Mouse (Mus musculus): ENCODE measurements around the gene Bst2. TPM values are rescaled to one million over a fixed set of nuclear protein-coding genes. Genes with fewer than 3 reads are reported as not detected.

Bst2 gene
- polyA plus RNA-seq (2016; fragmentation: Nextera tagmentation; extraction: Ambion mirVana): 5.8 and 7.2 TPM in 2 replicates

DNA sequence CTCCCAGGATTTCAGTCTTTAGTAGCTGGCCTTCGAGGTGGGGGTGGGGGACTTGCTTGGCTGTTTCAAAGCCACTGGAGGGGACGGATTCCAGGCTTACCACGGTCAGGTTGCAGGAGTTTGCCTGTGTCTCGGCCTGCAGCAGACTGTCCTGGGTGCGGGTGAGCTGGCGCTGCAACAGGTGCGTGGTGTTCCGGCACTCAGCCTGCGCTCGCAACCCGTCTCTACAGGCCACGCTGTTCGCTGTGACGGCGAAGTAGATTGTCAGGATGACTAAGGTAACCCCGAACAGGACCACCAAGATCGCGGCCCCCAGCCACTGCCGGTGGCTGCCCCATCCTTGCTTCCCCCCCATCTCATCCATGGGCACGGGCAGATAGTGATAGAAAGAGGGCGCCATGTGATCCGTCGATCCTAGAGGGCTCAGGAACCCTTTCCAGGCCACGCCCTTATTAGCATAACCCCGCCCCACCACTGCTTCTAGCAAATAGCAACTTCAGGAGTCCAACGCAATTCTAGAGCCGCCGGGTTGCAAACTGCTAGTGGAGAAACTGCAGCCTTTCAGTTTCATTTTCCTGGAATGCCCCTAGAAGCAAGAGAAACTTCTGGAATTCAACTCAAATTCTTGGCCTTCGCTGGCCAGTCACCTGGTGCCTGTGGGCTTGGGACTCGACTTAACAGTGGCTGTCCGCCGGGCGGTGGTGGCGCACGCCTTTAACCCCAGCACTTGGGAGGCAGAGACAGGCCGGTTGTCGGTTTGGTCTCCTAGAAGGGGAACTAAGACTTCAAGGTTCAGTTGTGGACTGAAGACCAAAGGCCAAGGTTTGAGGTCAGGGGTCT lies at the start of gene Bst2:
Bst2 (minus strand) TSS at position 429 of the 840 bp plus-strand sequence.
- WGBS: 4% methylated on average over 37 of the region's 37 CpGs
- H3K27ac ChIP-seq (replicated peaks): peak within 1 kb of the TSS; percentile 77
- peak; percentile 84 for DNase-seq (ENCODE audit: low spot score)

DNA sequence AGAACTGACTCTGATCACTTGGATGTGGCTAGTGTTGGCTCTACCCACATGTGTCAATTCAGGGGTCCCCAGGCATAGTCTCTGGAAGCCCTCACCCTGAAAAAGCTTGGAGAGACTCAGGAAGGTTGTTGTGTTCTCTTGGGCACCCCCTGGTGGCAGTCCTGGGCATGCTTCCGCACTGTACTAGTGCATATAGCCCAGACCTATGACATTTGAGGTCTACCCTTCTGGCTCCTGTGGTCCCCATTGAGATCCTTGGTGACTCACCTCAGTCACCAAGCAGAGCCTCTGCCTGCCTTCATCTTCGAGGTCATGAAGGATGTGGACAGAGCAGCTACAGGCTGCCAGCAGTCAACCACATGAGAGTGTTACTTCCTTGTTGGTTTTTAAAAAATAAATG lies 49.6 kb upstream of the Bst2 start:
- Histone ChIP-seq H3K4me1 (peaks cover 9% of the 10 kb centered on the region), H3K27ac (replicated peaks) (no peak overlapping the region), H3K4me3 (no peak overlapping the region), H3K36me3 (replicated peaks) (peaks cover 31% of the 10 kb centered on the region), H3K9me3 (no peaks in the 10 kb centered on the region), H3K27me3 (replicated peaks; ENCODE audit: low read depth, poor library complexity, severe bottlenecking) (peaks cover 16% of the 10 kb centered on the region)
- peak; percentile 62 for DNase-seq (ENCODE audit: low spot score)
- 80% methylated on average over 2 of the region's 2 CpGs for WGBS

More for the DNA sequence above, at the start of gene Bst2:
- Histone ChIP-seq H3K36me3 (replicated peaks) (no peaks in the 10 kb centered on the region), H3K27me3 (replicated peaks; ENCODE audit: low read depth, poor library complexity, severe bottlenecking) (peaks cover 53% of the 10 kb centered on the region), H3K4me1 (peaks cover 22% of the 10 kb centered on the region), H3K4me3 (peak within 1 kb of the TSS; percentile 58), H3K9me3 (no peaks in the 10 kb centered on the region)

DNA sequence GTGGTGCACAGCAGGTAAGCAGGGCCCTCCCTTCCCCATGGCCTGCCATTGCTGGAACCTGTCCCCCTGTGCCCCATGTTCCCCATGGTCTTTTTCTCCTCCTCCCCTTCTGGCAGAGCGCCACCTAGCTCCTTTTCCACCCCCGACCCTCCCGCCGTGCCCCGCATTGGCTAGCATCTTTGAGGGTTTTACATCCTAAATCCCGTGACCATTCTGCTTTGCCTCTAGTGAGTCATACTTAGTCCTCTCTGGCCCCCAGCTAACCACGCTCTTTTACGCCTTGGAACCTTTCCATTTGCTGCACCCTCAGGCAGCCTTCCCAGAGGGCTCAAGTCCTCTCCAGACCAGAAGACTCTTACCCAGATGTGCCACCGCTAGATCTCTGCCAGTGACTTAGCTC lies 42.9 kb upstream of the Bst2 start:
- WGBS: 34% methylated on average over 9 of the region's 9 CpGs

DNA sequence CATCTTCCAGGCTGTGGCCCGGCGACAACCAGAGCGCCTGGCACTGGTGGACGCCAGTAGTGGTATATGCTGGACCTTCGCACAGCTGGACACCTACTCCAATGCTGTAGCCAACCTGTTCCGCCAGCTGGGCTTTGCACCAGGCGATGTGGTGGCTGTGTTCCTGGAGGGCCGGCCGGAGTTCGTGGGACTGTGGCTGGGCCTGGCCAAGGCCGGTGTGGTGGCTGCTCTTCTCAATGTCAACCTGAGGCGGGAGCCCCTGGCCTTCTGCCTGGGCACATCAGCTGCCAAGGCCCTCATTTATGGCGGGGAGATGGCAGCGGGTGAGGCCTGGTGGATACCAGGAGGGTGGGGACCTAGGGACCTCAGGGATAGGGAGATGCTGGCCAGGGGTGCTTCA lies 42.2 kb upstream of the Bst2 start:
- WGBS: 89% methylated on average over 14 of the region's 14 CpGs
- DNase-seq (ENCODE audit: low spot score): no peak
- Histone ChIP-seq H3K4me3 (no peak overlapping the region), H3K27ac (replicated peaks) (no peak overlapping the region), H3K9me3 (no peaks in the 10 kb centered on the region), H3K4me1 (no peaks in the 10 kb centered on the region), H3K27me3 (replicated peaks; ENCODE audit: low read depth, poor library complexity, severe bottlenecking) (peaks cover 33% of the 10 kb centered on the region), H3K36me3 (replicated peaks) (peaks cover 25% of the 10 kb centered on the region)

More for the DNA sequence above, 42.9 kb upstream of the Bst2 start:
- no peak overlapping the region for H3K27ac ChIP-seq (replicated peaks)
- H3K36me3 ChIP-seq (replicated peaks): peaks cover 33% of the 10 kb centered on the region
- no peak overlapping the region for H3K4me3 ChIP-seq
- DNase-seq (ENCODE audit: low spot score): no peak
- H3K27me3 ChIP-seq (replicated peaks; ENCODE audit: low read depth, poor library complexity, severe bottlenecking): peaks cover 33% of the 10 kb centered on the region
- no peaks in the 10 kb centered on the region for H3K9me3 ChIP-seq
- no peaks in the 10 kb centered on the region for H3K4me1 ChIP-seq

DNA sequence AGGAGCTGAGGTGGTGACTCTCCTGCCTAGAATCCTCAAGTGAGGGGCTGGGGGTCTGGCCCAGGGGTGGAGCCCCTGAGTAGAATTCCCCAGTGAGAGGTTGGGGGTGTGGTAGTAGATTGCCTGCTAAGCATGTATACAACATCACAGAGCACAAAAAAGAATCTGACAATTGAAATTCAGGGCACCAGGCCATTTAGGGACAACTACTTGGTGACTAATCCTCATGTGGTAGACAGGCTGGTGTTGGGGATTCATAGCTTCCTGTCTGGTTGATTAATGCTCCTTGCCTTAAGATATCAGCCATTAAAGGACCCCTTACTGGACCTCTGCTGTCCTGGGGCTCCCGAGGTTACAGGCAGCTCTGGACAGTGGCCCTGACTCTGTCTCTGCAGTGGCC lies 41.8 kb upstream of the Bst2 start:
- Histone ChIP-seq H3K9me3 (no peaks in the 10 kb centered on the region), H3K27me3 (replicated peaks; ENCODE audit: low read depth, poor library complexity, severe bottlenecking) (peaks cover 33% of the 10 kb centered on the region), H3K36me3 (replicated peaks) (peaks cover 21% of the 10 kb centered on the region), H3K27ac (replicated peaks) (no peak overlapping the region), H3K4me3 (no peak overlapping the region), H3K4me1 (no peaks in the 10 kb centered on the region)
- WGBS: 85% methylated on average over 1 of the region's 1 CpGs
- no peak for DNase-seq (ENCODE audit: low spot score)

DNA sequence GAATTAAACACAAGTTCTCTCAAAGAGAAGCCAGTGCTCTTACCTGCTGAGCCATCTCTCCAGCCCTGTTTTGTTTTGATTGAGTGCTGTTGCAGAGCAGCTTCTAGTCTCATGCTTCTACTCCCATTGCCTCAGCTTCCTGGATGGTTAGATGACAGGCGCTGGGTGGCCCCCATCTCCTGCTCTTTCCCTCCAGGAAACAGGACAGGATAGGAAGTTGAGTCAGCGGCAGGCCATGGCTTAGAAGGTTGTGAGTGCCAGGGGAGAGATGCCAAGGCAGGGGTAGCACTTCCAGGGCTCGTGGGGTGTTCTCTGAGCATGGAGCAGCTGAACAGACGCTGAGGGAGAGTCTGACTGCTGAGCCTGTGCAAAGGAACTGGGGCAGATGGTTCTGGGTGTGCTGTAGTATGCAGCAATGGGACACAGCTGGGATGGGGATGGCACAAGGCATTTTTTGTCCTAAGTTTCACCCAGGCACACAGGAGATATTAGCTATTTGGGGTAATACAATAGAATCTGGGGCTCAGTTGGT lies 40.7 kb upstream of the Bst2 start:
- Histone ChIP-seq H3K27me3 (replicated peaks; ENCODE audit: low read depth, poor library complexity, severe bottlenecking) (peaks cover 33% of the 10 kb centered on the region), H3K9me3 (no peaks in the 10 kb centered on the region), H3K27ac (replicated peaks) (no peak overlapping the region), H3K4me3 (no peak overlapping the region), H3K36me3 (replicated peaks) (peaks cover 17% of the 10 kb centered on the region), H3K4me1 (0 out of 2 replicates have a peak, but pooled peaks cover 1% of the 10 kb centered on the region)
- no peak for DNase-seq (ENCODE audit: low spot score)
- WGBS: 75% methylated on average over 4 of the region's 4 CpGs

DNA sequence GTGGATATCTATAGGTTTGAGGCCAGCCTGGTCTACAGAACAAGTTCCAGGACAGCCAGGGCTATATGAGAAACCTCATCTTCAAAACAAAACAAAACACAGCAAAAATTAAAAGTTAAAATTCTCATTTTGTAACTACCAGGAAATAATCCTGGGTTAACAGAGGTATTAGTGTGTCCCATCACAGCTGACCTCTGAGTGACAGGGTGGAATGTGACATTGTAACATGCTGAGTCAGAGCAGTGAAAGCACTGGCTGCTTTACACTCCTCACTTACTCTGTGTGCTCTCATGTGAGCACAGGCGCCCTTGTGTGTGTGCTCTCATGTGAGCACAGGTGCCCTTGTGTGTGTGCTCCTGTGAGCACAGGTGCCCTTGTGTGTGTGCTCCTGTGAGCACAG lies 37.8 kb upstream of the Bst2 start:
- H3K9me3 ChIP-seq: no peaks in the 10 kb centered on the region
- WGBS: 67% methylated on average over 1 of the region's 1 CpGs
- H3K4me1 ChIP-seq: peaks cover 16% of the 10 kb centered on the region
- H3K4me3 ChIP-seq: no peak overlapping the region
- peaks cover 4% of the 10 kb centered on the region; the same call in 1 of the 2 replicates for H3K36me3 ChIP-seq (replicated peaks)
- H3K27me3 ChIP-seq (replicated peaks; ENCODE audit: low read depth, poor library complexity, severe bottlenecking): peaks cover 15% of the 10 kb centered on the region
- no peak overlapping the region for H3K27ac ChIP-seq (replicated peaks)
- DNase-seq (ENCODE audit: low spot score): no peak

DNA sequence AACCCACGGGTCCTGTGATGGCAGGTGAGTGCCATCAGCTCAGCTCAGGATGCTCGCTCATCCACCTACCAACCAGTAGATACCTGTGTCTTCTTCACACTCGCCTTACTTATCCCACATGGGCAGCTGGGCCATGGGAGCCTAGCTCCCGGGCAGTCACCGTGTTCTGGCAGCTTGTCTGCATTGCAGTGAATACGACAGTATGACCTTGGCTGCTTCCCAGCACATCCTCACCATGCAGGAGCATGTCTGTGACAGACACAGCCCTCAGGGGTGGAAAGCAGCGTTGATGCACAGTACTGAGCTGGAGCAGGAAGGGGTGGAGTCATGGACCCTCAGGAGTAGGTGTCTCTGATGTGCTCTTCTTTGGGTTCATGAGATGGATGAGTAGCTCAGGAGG lies 37.2 kb upstream of the Bst2 start:
- Histone ChIP-seq H3K4me3 (no peak overlapping the region), H3K9me3 (no peaks in the 10 kb centered on the region), H3K27ac (replicated peaks) (no peak overlapping the region), H3K36me3 (replicated peaks) (peaks cover under 1% of the 10 kb centered on the region; the same call in 1 of the 2 replicates), H3K27me3 (replicated peaks; ENCODE audit: low read depth, poor library complexity, severe bottlenecking) (peaks cover 9% of the 10 kb centered on the region), H3K4me1 (peaks cover 21% of the 10 kb centered on the region)
- WGBS: 84% methylated on average over 7 of the region's 7 CpGs
- DNase-seq (ENCODE audit: low spot score): no peak

DNA sequence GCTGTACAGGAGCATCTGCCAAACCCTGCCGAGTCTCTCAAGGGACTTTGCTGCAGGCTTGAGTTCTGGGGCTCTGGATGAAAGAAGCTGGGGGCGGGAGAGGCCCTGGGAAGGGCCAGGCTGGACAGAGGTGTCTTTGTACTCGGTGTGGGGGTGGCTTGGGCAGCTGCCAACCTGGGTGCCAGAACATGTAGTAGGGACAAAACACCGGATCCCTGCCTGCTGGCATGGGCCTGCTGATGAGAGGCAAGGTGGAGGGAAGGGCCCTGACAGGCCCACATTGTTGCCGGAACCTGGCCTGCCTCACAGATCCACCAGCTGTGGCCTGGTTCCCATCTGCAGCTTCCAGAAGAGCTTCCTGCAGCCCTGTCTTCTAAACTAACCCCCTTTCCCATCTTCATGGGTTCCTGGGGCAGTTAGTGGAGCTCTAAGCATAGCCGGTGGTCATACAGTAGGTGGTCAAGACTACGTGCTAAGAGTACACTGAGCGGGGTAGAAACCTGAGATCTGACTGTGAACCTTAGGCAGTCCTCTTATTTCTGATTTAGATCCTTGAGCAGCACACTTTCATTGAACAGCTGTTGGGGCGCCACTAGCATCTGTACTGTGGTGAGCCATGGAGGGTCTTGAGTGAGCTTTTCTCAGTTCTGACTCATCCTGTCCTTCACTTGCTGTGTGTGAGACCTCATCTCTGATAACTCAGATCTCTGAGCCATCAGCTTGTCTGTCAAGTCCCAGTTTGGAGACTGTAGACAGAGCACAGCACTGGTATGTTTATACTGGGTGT lies 35.8 kb upstream of the Bst2 start:
- H3K36me3 ChIP-seq (replicated peaks): no peaks in the 10 kb centered on the region
- no peak overlapping the region; the same call in 1 of the 2 replicates for H3K27ac ChIP-seq (replicated peaks)
- 82% methylated on average over 9 of the region's 9 CpGs for WGBS
- no peaks in the 10 kb centered on the region for H3K9me3 ChIP-seq
- DNase-seq (ENCODE audit: low spot score): no peak
- no peak overlapping the region for H3K4me3 ChIP-seq
- peaks cover 14% of the 10 kb centered on the region for H3K27me3 ChIP-seq (replicated peaks; ENCODE audit: low read depth, poor library complexity, severe bottlenecking)
- H3K4me1 ChIP-seq: peaks cover 33% of the 10 kb centered on the region

DNA sequence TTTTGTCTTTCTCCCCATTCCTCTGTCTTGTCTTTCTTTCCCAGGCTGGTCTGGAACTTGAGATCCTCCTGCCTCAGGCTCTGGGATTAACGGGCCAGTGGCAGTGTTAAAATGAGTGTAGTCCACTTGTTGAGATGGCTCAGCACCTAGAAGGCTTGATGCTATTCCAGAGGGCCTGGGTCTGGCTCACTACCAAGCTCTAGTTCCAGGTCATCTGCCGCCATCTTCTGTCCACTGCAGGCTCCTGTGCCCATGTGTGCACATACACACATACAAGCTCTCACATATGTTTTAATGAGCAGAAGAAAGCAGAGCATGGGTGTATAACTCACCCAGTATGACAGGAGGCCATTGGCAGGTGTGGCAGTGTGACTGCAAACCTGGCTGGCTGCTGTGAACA lies 34.8 kb upstream of the Bst2 start:
- WGBS: 86% methylated on average over 2 of the region's 2 CpGs
- Histone ChIP-seq H3K27ac (replicated peaks) (no peak overlapping the region), H3K9me3 (no peaks in the 10 kb centered on the region), H3K4me1 (peaks cover 33% of the 10 kb centered on the region), H3K4me3 (no peak overlapping the region), H3K36me3 (replicated peaks) (no peaks in the 10 kb centered on the region), H3K27me3 (replicated peaks; ENCODE audit: low read depth, poor library complexity, severe bottlenecking) (peaks cover 24% of the 10 kb centered on the region)
- no peak for DNase-seq (ENCODE audit: low spot score)

DNA sequence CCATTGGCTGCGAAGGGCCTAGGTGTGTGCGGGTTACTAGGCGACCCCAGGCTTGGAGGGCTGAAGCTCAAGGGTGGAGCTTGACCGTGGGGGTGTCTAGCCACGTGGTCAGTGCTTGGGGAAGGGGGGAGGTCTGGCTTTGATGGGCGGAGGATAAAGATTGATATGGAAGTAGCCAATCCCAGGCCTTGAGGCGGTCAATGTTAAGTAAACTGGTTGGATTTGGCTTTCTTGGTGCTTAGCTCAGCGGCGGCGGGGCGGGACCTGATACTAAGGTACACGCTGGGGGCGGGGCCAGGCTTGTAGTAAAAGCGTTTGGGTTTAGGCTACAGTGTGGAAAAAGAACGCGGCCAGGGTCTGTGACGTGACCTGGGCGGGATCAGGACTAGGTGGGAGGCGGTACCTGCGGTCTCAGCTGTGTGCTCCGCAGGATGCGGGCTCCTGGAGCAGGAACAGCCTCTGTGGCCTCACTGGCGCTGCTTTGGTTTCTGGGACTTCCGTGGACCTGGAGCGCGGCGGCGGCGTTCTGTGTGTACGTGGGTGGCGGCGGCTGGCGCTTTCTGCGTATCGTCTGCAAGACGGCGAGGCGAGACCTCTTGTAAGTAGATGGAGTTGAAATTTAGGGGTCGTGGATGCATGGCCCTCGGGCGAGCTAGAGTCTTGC lies 33.2 kb upstream of the Bst2 start:
- peaks cover 33% of the 10 kb centered on the region for H3K4me1 ChIP-seq
- no peaks in the 10 kb centered on the region for H3K36me3 ChIP-seq (replicated peaks)
- H3K27me3 ChIP-seq (replicated peaks; ENCODE audit: low read depth, poor library complexity, severe bottlenecking): peaks cover 40% of the 10 kb centered on the region
- peak overlapping the region; percentile 71 for H3K4me3 ChIP-seq
- H3K9me3 ChIP-seq: no peaks in the 10 kb centered on the region
- DNase-seq (ENCODE audit: low spot score): peak; percentile 94
- peak overlapping the region; percentile 79 for H3K27ac ChIP-seq (replicated peaks)
- under 1% methylated on average over 41 of the region's 41 CpGs for WGBS

All from embryonic facial prominence, embryonic 10.5 days (tissue).